In genomic region chr3:69004437-69005337, GRCm38 (mm10) we compare ENCODE assay signal across 8 mouse cellular contexts. TPM values are rescaled to one million over a fixed set of nuclear protein-coding genes. Genes with fewer than 3 reads are reported as not detected.
DNase-seq lines count a peak whose midpoint lies in the region; ATAC-seq and TF ChIP-seq lines count a peak whose summit lies in the region.

Gene Ift80 (minus strand): TSS chr3:69004570.
Gene Smc4 (plus strand): TSS chr3:69004738.

- H3K27me3 ChIP-seq in embryonic facial prominence, embryonic 13.5 days = no peaks in the 10 kb centered on the region
- H3K27me3 ChIP-seq in kidney, adult 2 months (replicated peaks; ENCODE audit: control insufficient read depth, insufficient read depth, low read length) = no peaks in the 10 kb centered on the region
- no peaks in the 10 kb centered on the region for H3K27me3 ChIP-seq in limb, embryonic 12.5 days
- H3K27me3 ChIP-seq in midbrain, embryonic 15.5 days (replicated peaks) = no peaks in the 10 kb centered on the region
- no peaks in the 10 kb centered on the region for H3K27me3 ChIP-seq in spleen, adult 2 months (ENCODE audit: control insufficient read depth, insufficient read depth, low read length)

- TF ChIP-seq CTCF in kidney, adult 2 months (conservative IDR thresholded peaks at IDR 0.05; ENCODE audit: insufficient read depth, insufficient read length, low read depth, low read length) = no peak
- TF ChIP-seq CTCF in spleen, adult 2 months (IDR thresholded peaks at IDR 0.05; ENCODE audit: extremely low read depth, insufficient read depth, insufficient read length, insufficient replicate concordance) = no peak

- TF ChIP-seq POLR2A in kidney, adult 2 months (IDR thresholded peaks at IDR 0.05; ENCODE audit: low read depth, low read length) = no peak
- TF ChIP-seq POLR2A in spleen, adult 2 months (IDR thresholded peaks at IDR 0.05; ENCODE audit: low read depth, low read length) = peak; percentile 45; the same call in 1 of the 2 replicates

- peak within 1 kb of the TSS; percentile 95 for H3K27ac ChIP-seq in embryonic facial prominence, embryonic 13.5 days
- H3K27ac ChIP-seq in kidney, adult 2 months (ENCODE audit: insufficient read depth, low read depth, low read length) = peak within 1 kb of the TSS; percentile 96
- peak within 1 kb of the TSS; percentile 96 for H3K27ac ChIP-seq in limb, embryonic 12.5 days
- H3K27ac ChIP-seq in midbrain, embryonic 15.5 days = peak within 1 kb of the TSS; percentile 83
- peak within 1 kb of the TSS; percentile 96 for H3K27ac ChIP-seq in spleen, adult 2 months (ENCODE audit: insufficient read depth, low read length)

- peak within 1 kb of the TSS; percentile 95 for H3K9ac ChIP-seq in embryonic facial prominence, embryonic 13.5 days
- peak within 1 kb of the TSS; percentile 93 for H3K9ac ChIP-seq in limb, embryonic 12.5 days (replicated peaks)
- H3K9ac ChIP-seq in midbrain, embryonic 15.5 days = peak within 1 kb of the TSS; percentile 63

- ATAC-seq in embryonic facial prominence, embryonic 13.5 days (ENCODE audit: insufficient number of reproducible peaks, insufficient read depth, low FRiP score, low TSS enrichment, low read depth) = peak; percentile 93
- peak; percentile 91 for ATAC-seq in limb, embryonic 12.5 days (ENCODE audit: insufficient number of reproducible peaks, insufficient read depth, low FRiP score, low TSS enrichment, low read depth)
- peak; percentile 98 for ATAC-seq in midbrain, embryonic 15.5 days (replicated peaks)

- H3K36me3 ChIP-seq in embryonic facial prominence, embryonic 13.5 days = 0 out of 2 replicates have a peak, but pooled peaks cover 2% of the 10 kb centered on the region
- H3K36me3 ChIP-seq in kidney, adult 2 months (ENCODE audit: control insufficient read depth, insufficient read depth, low read length) = no peaks in the 10 kb centered on the region
- peaks cover 4% of the 10 kb centered on the region; the same call in 1 of the 2 replicates for H3K36me3 ChIP-seq in limb, embryonic 12.5 days
- H3K36me3 ChIP-seq in midbrain, embryonic 15.5 days (replicated peaks) = no peaks in the 10 kb centered on the region
- H3K36me3 ChIP-seq in spleen, adult 2 months (ENCODE audit: control insufficient read depth, insufficient read depth, low read length) = peaks cover 3% of the 10 kb centered on the region; the same call in 1 of the 2 replicates

- H3K4me2 ChIP-seq in embryonic facial prominence, embryonic 13.5 days = peak within 1 kb of the TSS; percentile 84
- peak within 1 kb of the TSS; percentile 68 for H3K4me2 ChIP-seq in limb, embryonic 12.5 days
- peak within 1 kb of the TSS; percentile 99 for H3K4me2 ChIP-seq in midbrain, embryonic 15.5 days

- under 1% methylated on average over 74 of the region's 76 CpGs for WGBS in embryonic facial prominence, embryonic 13.5 days
- WGBS in kidney, adult 2 months = under 1% methylated on average over 76 of the region's 76 CpGs
- WGBS in limb, embryonic 12.5 days = under 1% methylated on average over 75 of the region's 76 CpGs
- WGBS in midbrain, embryonic 15.5 days = under 1% methylated on average over 65 of the region's 76 CpGs
- WGBS in spleen, adult 2 months = under 1% methylated on average over 74 of the region's 76 CpGs

- peak; percentile 95 for DNase-seq in 3134 (ENCODE audit: extremely low read depth, insufficient read length, low spot score)
- DNase-seq in adrenal gland, postnatal 36 days = peak; percentile 95 to 96
- peak; percentile 97 to 98 for DNase-seq in heart, adult 18-20 months
- DNase-seq in kidney, adult 2 months = peak; percentile 98
- DNase-seq in spleen, adult 2 months (ENCODE audit: low read depth in 1 of 2, low spot score in 2 of 2) = peak; percentile 95 to 97

- H3K9me3 ChIP-seq in embryonic facial prominence, embryonic 13.5 days = no peaks in the 10 kb centered on the region
- no peaks in the 10 kb centered on the region for H3K9me3 ChIP-seq in limb, embryonic 12.5 days
- H3K9me3 ChIP-seq in midbrain, embryonic 15.5 days = no peaks in the 10 kb centered on the region

- peak within 1 kb of the TSS; percentile 98 for H3K4me3 ChIP-seq in embryonic facial prominence, embryonic 13.5 days
- peak within 1 kb of the TSS; percentile 96 for H3K4me3 ChIP-seq in kidney, adult 2 months (ENCODE audit: insufficient read depth, low read depth, low read length)
- peak within 1 kb of the TSS; percentile 98 for H3K4me3 ChIP-seq in limb, embryonic 12.5 days (replicated peaks)
- H3K4me3 ChIP-seq in midbrain, embryonic 15.5 days = peak within 1 kb of the TSS; percentile 94
- H3K4me3 ChIP-seq in spleen, adult 2 months (ENCODE audit: extremely low read depth, insufficient read depth, insufficient read length) = peak within 1 kb of the TSS; percentile 96

- H3K4me1 ChIP-seq in embryonic facial prominence, embryonic 13.5 days = peaks cover 9% of the 10 kb centered on the region
- no peaks in the 10 kb centered on the region; the same call in none of the 2 replicates for H3K4me1 ChIP-seq in kidney, adult 2 months (ENCODE audit: control insufficient read depth, insufficient read depth, low read length)
- peaks cover 13% of the 10 kb centered on the region for H3K4me1 ChIP-seq in limb, embryonic 12.5 days (replicated peaks)
- peaks cover 26% of the 10 kb centered on the region for H3K4me1 ChIP-seq in midbrain, embryonic 15.5 days
- H3K4me1 ChIP-seq in spleen, adult 2 months (ENCODE audit: control insufficient read depth, insufficient read depth, insufficient read length) = no peaks in the 10 kb centered on the region

RNA-seq across cellular contexts. Expression of gene Ift80, which starts in this region (rescaled TPM):
- total RNA-seq in adrenal gland, postnatal 36 days (2021) = 10 to 100 TPM; 20.3 to 30.3 TPM
- polyA plus RNA-seq in embryonic facial prominence, embryonic 13.5 days (2015; fragmentation: Nextera tagmentation; extraction: Ambion mirVana) = 18.6 and 22.6 TPM in 2 replicates
- 1 to 10 TPM; 4.0 to 5.3 TPM for total RNA-seq in heart, adult 18-20 months (2021)
- polyA plus RNA-seq in kidney, adult 2 months (2012; rRNA removed) = 3.8 and 4.2 TPM in 2 replicates
- 21.9 and 23.2 TPM in 2 replicates for polyA plus RNA-seq in limb, embryonic 12.5 days (2016; fragmentation: Nextera tagmentation; extraction: Ambion mirVana)
- polyA plus RNA-seq in midbrain, embryonic 15.5 days (2015; fragmentation: Nextera tagmentation; extraction: Ambion mirVana) = 8.0 and 8.3 TPM in 2 replicates
- 2.6 and 3.1 TPM in 2 replicates for polyA plus RNA-seq in spleen, adult 2 months (2012; rRNA removed)

RNA-seq across cellular contexts. Expression of gene Smc4, which starts in this region (rescaled TPM):
- total RNA-seq in adrenal gland, postnatal 36 days (2021) = 10 to 100 TPM; 34.1 to 38.1 TPM
- polyA plus RNA-seq in embryonic facial prominence, embryonic 13.5 days (2015; fragmentation: Nextera tagmentation; extraction: Ambion mirVana) = 167 and 188 TPM in 2 replicates
- total RNA-seq in heart, adult 18-20 months (2021) = 10 to 100 TPM in 1 of 2 experiments, 1 to 10 TPM in 1; 9.7 to 13.3 TPM
- polyA plus RNA-seq in kidney, adult 2 months (2012; rRNA removed) = 2.5 and 3.0 TPM in 2 replicates
- 187 and 188 TPM in 2 replicates for polyA plus RNA-seq in limb, embryonic 12.5 days (2016; fragmentation: Nextera tagmentation; extraction: Ambion mirVana)
- polyA plus RNA-seq in midbrain, embryonic 15.5 days (2015; fragmentation: Nextera tagmentation; extraction: Ambion mirVana) = 32.1 and 36.9 TPM in 2 replicates
- polyA plus RNA-seq in spleen, adult 2 months (2012; rRNA removed) = 10.8 and 15.6 TPM in 2 replicates

Comparison
In these comparisons a context has a peak if more than half of its experiments do, and no peak if none do; other contexts are left out.
1. Peak in every context shown above with its lines: DNase-seq, ATAC-seq, H3K4me3 ChIP-seq and H3K27ac ChIP-seq.